8 mouse cellular contexts compared by ENCODE assay signal in the genomic region with DNA sequence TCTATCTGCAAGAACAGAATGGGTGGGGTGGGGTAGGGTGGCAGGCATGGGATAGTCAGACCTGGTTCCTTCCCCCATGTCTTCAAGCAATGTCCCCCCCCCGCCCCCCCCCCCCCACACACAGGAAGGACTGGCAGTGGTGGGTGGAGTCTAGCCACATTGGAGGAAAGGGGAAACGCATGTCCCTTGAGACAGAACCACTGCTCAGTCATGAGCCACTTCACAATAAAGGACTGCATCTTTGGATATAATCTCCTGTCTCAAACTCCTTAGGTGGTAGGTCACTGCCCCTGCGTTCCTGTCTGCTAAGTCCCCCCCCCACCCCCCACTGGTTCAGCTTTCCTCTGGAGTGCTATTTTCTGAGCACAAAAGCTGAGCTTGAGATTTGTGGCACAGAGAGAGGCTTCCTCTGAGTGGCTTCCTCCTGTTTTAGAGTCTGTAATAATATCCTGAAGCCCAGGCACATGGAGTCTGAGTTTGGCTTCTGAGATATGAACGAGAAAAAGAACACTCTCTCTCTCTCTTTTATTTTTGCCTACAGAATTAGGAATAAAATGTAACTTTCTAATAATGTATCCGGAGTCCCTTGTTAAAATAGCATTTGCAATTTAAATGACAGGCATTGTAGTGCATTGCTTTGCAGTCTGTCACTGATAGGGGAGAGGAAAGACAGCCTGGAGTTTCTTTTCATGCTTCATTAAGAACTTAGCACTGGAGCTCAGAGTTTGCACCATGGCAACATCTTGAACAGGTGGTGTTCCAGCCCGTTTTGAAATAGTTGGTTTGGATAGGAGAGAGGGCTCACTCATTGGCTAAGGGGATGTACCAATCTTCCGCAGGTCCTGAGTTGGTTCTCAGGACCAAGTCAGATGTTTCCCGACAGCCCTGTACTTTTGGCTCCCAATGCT.
DNase-seq lines count a peak whose midpoint lies in the region; ATAC-seq and TF ChIP-seq lines count a peak whose summit lies in the region.
"Not testable (repeated sequence)": the region's sequence is repeated elsewhere in the genome, so short reads cannot be mapped to it uniquely, and the experiment has no call there.

No protein-coding gene starts in this region.

- peak; percentile 63; the same call in 1 of the 2 replicates for ATAC-seq in forebrain, embryonic 11.5 days (replicated peaks; ENCODE audit: low FRiP score)
- ATAC-seq in forebrain, embryonic 16.5 days: peak; percentile 70
- ATAC-seq in hindbrain, embryonic 13.5 days (ENCODE audit: low FRiP score): peak; percentile 28; the same call in 1 of the 2 replicates
- not testable (repeated sequence) for ATAC-seq in liver, postnatal 0 days
- peak; percentile 83 for ATAC-seq in midbrain, embryonic 12.5 days (ENCODE audit: low FRiP score, low read depth)
- ATAC-seq in midbrain, postnatal 0 days (ENCODE audit: low FRiP score): peak; percentile 47; the same call in 1 of the 2 replicates
- ATAC-seq in neutrophil, adult 5-6 weeks (ENCODE audit: extremely low read depth, insufficient number of reproducible peaks, low FRiP score, poor library complexity, severe bottlenecking): peak; percentile 59; the same call in 1 of the 2 replicates

- not testable (repeated sequence) for H3K9ac ChIP-seq in forebrain, embryonic 11.5 days (ENCODE audit: low read length); forebrain, embryonic 16.5 days (replicated peaks; ENCODE audit: low read depth, low read length); hindbrain, embryonic 13.5 days; liver, postnatal 0 days (replicated peaks); midbrain, embryonic 12.5 days (replicated peaks); midbrain, postnatal 0 days (replicated peaks; ENCODE audit: low read length, poor library complexity, severe bottlenecking)

- H3K4me3 ChIP-seq in forebrain, embryonic 11.5 days (ENCODE audit: low read depth, low read length); forebrain, embryonic 16.5 days (replicated peaks; ENCODE audit: low read length); hindbrain, embryonic 13.5 days; liver, postnatal 0 days (ENCODE audit: low read depth, low read length); midbrain, embryonic 12.5 days; midbrain, postnatal 0 days (ENCODE audit: low read depth, low read length): not testable (repeated sequence)

- TF ChIP-seq POLR2A in brain, embryonic 14.5 days (IDR thresholded peaks at IDR 0.05; ENCODE audit: borderline replicate concordance, extremely low read depth, insufficient read depth, insufficient read length, poor library complexity, severe bottlenecking): not testable (repeated sequence)

- TF ChIP-seq EP300 in liver, postnatal 0 days (IDR thresholded peaks at IDR 0.05; ENCODE audit: low read depth): not testable (repeated sequence)

- H3K4me1 ChIP-seq in forebrain, embryonic 11.5 days (replicated peaks; ENCODE audit: control insufficient read depth, insufficient read depth, low read length); liver, postnatal 0 days (ENCODE audit: insufficient read depth); midbrain, postnatal 0 days (ENCODE audit: insufficient read depth, low read length): not testable (repeated sequence)
- peaks cover 15% of the 10 kb centered on the region for H3K4me1 ChIP-seq in forebrain, embryonic 16.5 days (replicated peaks; ENCODE audit: control insufficient read depth, insufficient read depth, low read length)
- peaks cover 16% of the 10 kb centered on the region for H3K4me1 ChIP-seq in hindbrain, embryonic 13.5 days (replicated peaks)
- H3K4me1 ChIP-seq in midbrain, embryonic 12.5 days: peaks cover 12% of the 10 kb centered on the region

- not testable (repeated sequence) for H3K9me3 ChIP-seq in forebrain, embryonic 11.5 days (ENCODE audit: control insufficient read depth, low read length); forebrain, embryonic 16.5 days (ENCODE audit: control insufficient read depth, low read length); hindbrain, embryonic 13.5 days; liver, postnatal 0 days (ENCODE audit: low read length); midbrain, postnatal 0 days (ENCODE audit: low read length)
- 0 out of 2 replicates have a peak, but pooled peaks cover 12% of the 10 kb centered on the region for H3K9me3 ChIP-seq in midbrain, embryonic 12.5 days

- not testable (repeated sequence) for H3K27ac ChIP-seq in forebrain, embryonic 11.5 days (ENCODE audit: low read depth, low read length); forebrain, embryonic 16.5 days (ENCODE audit: low read length); hindbrain, embryonic 13.5 days; liver, postnatal 0 days (ENCODE audit: low read depth); midbrain, postnatal 0 days (ENCODE audit: low read depth, low read length)
- H3K27ac ChIP-seq in midbrain, embryonic 12.5 days (replicated peaks): peak overlapping the region; percentile 75

- TF ChIP-seq CTCF in brain, embryonic 14.5 days (IDR thresholded peaks at IDR 0.05; ENCODE audit: borderline replicate concordance, extremely low read depth, insufficient read depth, insufficient read length); liver, postnatal 0 days (IDR thresholded peaks at IDR 0.05; ENCODE audit: low read depth); midbrain, postnatal 0 days (IDR thresholded peaks at IDR 0.05): not testable (repeated sequence)

- H3K4me2 ChIP-seq in forebrain, embryonic 11.5 days (ENCODE audit: low read depth, low read length, severe bottlenecking); forebrain, embryonic 16.5 days (ENCODE audit: low read length); hindbrain, embryonic 13.5 days; liver, postnatal 0 days (ENCODE audit: low read depth, low read length); midbrain, postnatal 0 days (ENCODE audit: low read depth, low read length, poor library complexity, severe bottlenecking): not testable (repeated sequence)
- 0 out of 2 replicates have a peak overlapping the region, but pooled peaks have one; percentile 5 for H3K4me2 ChIP-seq in midbrain, embryonic 12.5 days (replicated peaks)

- 22% methylated on average over 8 of the region's 8 CpGs for WGBS in forebrain, embryonic 11.5 days
- 20% methylated on average over 8 of the region's 8 CpGs for WGBS in forebrain, embryonic 16.5 days
- 8% methylated on average over 7 of the region's 8 CpGs for WGBS in hindbrain, embryonic 13.5 days
- whole genome bisulfite sequencing in liver, postnatal 0 days (ENCODE audit: insufficient replicate concordance): 32% methylated on average over 7 of the region's 8 CpGs
- 12% methylated on average over 6 of the region's 8 CpGs for WGBS in midbrain, embryonic 12.5 days
- 2% methylated on average over 7 of the region's 8 CpGs for WGBS in midbrain, postnatal 0 days

- not testable (repeated sequence) for H3K36me3 ChIP-seq in forebrain, embryonic 11.5 days (ENCODE audit: control insufficient read depth, insufficient read depth, low read length); forebrain, embryonic 16.5 days (ENCODE audit: control insufficient read depth, insufficient read depth); hindbrain, embryonic 13.5 days; liver, postnatal 0 days (replicated peaks; ENCODE audit: insufficient read depth, low read length); midbrain, embryonic 12.5 days; midbrain, postnatal 0 days (ENCODE audit: insufficient read depth, low read length)

- DNase-seq in brain, embryonic 14.5 days (ENCODE audit: low read depth): peak; percentile 31
- DNase-seq in forebrain, embryonic 11.5 days (ENCODE audit: low spot score); midbrain, postnatal 0 days (ENCODE audit: low spot score): not testable (repeated sequence)
- DNase-seq in liver, postnatal 0 days: peak; percentile 16

- H3K27me3 ChIP-seq in forebrain, embryonic 11.5 days (ENCODE audit: control insufficient read depth, insufficient read depth, low read length); forebrain, embryonic 16.5 days (replicated peaks; ENCODE audit: control insufficient read depth, insufficient read depth, low read length); midbrain, postnatal 0 days (ENCODE audit: insufficient read depth, low read length): not testable (repeated sequence)
- peaks cover 18% of the 10 kb centered on the region for H3K27me3 ChIP-seq in hindbrain, embryonic 13.5 days
- H3K27me3 ChIP-seq in liver, postnatal 0 days (ENCODE audit: insufficient read depth, low read length): peaks cover 16% of the 10 kb centered on the region
- peaks cover 16% of the 10 kb centered on the region for H3K27me3 ChIP-seq in midbrain, embryonic 12.5 days
